Mouse (Mus musculus) olfactory bulb, adult 2 months (tissue): ENCODE measurements around the gene Exph5.

Experiments used
- CTCF ChIP-seq: fragments of 200-500 bp; IDR thresholded peaks from 2 replicates; pipeline ENCODE4 v1.5.1; 2012; ENCODE audit warnings: low read depth, mild to moderate bottlenecking, low read length, moderate library complexity; ENCODE audit not compliant: insufficient read depth
- POLR2A ChIP-seq: fragments of 200-500 bp; IDR thresholded peaks from 2 replicates; pipeline ENCODE4 v1.6.1; 2012; ENCODE audit warnings: mild to moderate bottlenecking, low read depth, low read length, moderate library complexity; ENCODE audit not compliant: insufficient read depth

- TF ChIP-seq CTCF: no peak
- no peak for TF ChIP-seq POLR2A
Observed at GRCm38 (mm10) chr9:53256690-53257305, 44.7 kb upstream of the Exph5 start.
